Mouse (Mus musculus): ENCODE results near the gene Tmem140. TPM values are rescaled to one million over a fixed set of nuclear protein-coding genes. Genes with fewer than 3 reads are reported as not detected.

The Tmem140 gene
- total RNA-seq, 2 experiments from 2014 or later = 23.8 to 30.7 TPM

DNA sequence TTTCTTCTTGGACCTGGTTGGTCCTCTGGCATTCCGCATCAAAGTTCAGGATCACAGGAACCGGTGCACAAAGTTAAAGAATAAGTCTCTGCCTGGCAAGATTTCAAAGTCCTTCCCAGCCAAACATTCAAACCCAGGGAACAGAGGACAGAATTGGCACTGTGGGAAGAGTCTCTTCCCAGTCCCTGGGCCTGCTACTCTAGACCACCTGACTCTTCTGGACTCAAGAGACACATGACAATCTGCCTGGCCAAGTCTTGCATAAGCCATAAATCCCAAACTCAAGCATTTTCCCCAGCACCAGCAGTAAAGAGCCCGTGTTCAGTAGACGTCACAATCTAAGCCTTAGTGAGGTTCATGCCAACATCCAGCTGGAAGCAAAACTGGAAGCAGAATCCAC, 43.7 kb downstream of the Tmem140 start:
- peak in 1 of 2 experiments; percentile 16 for DNase-seq
- intact Hi-C loops (cut with DNase I) = no loop called here

DNA sequence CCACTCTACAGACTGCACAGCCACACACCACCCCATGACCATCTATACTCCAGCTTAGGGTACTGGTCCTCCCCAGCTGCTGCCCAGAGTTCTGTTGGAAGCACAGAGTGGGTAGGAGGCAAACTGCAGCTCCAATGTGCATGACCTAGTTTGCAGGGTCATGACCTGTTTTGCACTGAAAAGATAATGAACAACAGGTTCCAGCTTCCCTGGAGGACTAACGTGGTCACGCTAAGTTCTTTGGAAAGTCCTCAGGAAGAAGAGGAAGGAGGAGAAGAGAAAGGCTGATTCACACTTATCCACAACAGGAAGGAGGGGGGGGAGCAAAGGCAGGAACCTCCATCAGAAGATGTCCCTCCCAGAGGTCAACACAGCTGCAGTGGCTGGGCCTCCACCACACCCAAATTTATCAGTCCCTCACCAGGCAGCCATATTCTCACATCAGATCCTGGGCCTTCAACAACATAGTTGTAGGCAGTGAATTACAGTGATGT, 44.2 kb downstream of the Tmem140 start:
- peak in 1 of 2 experiments; percentile 46 for DNase-seq
- intact Hi-C loops (cut with DNase I) = no loop called here

DNA sequence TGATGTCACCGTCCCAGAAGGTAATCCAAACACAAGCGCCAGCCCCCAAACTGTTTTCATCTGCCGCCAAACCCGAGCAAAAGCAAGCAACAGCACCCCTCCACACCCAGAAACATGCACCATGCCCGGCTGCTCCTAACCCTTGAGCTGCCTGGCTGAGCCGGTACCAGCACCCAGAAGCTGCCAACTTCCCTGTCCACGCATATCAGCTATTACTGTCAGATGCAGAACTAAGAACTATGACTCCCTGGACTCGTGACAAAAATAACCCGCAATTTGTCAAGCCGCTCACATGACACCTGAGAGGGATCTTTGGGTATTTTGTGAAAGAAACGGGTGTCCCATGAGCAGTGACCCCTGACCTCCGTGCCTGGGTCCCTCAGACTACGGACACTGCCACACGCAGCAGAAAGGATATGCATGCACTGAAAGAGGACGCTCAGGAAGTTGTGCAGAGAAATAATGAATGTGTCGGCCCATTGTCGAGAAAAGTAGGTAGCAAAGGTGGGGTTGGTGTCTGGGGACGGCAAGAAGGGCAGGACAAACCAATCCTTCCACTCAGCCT, 44.8 kb downstream of the Tmem140 start:
- DNase-seq = no peak
- intact Hi-C loops (cut with DNase I) = no loop called here

DNA sequence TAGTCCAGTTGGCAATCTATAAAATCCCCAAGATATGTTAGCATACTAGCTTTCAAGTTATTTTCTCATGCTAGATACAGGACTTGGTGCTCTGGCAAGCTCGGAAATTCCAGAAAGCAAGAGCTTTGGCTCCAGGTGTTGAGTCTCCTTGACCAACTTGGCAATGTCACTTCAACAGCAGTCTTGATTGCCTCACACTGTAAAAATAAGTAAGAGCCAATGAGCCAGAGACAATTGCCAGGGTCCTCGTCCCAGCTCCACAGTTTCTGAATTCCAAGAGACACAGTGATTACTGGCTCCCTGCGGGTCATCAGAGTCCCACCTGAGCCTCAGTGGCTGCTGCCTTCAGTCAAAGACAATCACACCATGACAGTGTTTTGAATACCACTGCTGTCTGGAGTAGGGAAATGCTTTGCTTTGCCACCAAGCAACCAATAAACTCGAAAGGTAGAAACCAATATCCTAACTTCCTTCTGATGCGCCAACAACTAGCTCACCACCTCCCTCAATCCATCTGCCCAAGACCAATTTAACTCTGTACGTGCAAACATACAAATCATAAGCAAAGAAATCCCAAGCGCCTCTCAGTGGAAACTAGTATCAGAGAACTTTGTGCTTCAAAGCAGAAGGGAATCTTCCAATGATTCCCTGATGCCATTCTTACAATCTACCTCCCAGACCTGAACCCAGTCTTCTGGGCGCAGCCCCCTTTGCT, 46.8 kb downstream of the Tmem140 start:
- intact Hi-C loops (cut with DNase I) = no loop called here
- no peak for DNase-seq

DNA sequence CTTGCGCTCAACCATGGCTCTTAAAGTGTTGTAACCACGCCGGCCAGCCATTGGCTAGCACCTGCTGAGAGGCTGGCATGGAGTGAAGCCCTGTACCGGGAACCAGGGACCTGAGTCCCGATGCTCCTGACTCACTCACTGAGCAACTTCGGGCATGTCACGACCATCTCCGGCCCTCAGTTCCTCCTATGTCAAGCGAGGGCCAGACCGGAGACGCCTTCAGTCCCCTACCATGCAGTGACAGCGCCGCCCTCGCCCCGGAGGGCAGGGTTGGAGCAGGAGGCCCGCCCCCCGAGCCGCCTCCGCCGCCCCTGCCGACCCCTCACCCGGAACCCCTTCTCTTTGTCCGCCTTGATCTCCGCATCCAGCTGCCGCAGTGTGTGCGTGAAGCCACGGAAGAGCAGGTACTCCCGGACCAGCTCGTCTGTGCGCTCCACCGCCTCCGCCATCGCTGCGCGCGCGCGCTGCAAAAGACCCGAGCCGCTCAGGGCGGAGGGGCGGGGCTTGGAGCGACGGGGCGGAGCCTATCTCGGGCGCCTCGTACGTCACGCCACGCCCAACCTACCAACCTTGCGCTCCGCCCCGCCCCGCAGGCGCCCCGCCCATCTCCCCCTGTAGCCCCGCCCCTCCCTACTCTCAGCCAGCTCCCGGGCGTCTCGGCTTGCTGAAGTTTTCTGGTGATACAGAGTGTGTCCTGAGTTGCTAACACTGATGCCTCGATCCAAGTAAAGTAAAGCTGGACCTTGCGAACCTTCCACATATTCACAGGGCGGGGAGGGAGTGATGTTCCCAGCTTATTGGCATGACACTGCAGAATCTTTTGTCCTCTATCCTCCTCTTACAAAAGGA, 47.6 kb downstream of the Tmem140 start, which contains the start of gene Wdr91:
Gene Wdr91, minus strand, starts transcription at position 506 of the 849 bp plus-strand sequence.
- DNase-seq = peak; percentile 92 to 94
- intact Hi-C loops (cut with DNase I) = no loop called here

DNA sequence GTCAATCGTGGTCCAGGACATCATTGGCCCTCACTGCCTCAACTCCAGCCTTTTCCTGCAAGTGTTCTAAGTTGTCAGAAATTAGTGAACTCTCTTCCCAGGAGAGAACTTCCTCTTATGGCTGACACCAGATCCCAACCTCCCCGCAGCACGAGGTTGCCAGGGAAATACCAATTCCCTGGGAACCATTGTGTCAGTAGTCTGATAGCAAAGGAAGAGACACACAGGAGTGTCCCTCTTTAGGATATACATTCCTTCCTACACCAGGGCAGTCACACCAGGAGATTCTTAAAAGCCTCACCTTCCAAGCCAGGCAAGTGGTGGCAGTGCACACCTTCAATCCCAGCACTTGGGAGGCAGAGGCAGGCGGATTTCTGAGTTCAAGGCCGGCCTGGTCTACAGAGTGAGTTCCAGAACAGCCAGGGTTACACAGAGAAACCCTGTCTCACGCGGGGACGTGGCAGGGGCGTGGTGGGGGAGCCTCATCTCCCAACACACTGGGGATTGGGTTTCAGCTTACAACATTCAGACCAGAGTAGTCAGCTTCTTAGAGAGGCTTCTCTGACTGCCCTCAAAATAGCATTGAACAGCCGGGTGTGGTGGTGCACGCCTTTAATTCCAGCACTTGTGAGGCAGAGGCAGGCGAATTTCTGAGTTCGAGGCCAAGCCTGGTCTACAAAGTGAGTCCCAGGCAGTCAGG, 50.5 kb downstream of the Tmem140 start:
- DNase-seq = no peak
- intact Hi-C loops (cut with DNase I) = no loop called here

DNA sequence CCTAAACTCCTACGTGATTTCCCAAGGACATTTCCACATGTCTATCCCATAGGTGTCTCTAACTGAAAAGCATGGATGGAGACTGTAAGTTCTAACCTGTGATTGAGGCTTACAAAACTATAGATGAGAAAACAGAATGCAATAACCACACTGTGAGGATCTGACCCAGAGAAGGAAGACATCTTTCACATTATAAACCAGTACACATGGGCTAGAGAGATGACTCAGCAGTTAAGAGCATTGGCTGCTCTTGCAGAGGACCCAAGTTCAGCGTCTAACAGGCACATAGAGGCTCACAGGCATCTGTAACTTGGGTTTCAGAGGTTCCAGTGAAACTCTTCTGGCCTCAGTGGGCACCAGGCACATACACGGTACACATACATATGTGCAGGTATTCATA, 51.5 kb downstream of the Tmem140 start:
- intact Hi-C loops (cut with DNase I) = no loop called here
- DNase-seq = no peak

DNA sequence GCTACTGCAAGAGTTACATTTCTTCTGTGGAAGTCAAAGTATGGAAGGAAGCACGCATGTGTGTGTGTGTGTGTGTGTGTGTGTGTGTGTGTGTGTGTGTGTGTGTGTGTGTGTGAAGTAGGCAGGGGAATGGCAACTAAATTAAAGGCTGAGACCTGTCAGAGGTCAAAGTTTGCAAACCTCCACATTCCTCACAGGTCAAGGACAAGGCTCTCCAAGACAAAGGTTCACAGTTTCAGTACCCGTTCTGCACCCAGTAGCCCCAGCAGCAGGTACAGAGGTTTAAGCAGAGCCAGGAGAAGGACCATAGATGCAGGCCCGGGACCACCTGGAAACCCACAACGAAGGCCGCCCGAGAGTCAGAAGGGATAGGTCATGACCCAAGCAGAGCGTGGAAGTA, 56.2 kb downstream of the Tmem140 start:
- DNase-seq = no peak
- intact Hi-C loops (cut with DNase I) = no loop called here

DNA sequence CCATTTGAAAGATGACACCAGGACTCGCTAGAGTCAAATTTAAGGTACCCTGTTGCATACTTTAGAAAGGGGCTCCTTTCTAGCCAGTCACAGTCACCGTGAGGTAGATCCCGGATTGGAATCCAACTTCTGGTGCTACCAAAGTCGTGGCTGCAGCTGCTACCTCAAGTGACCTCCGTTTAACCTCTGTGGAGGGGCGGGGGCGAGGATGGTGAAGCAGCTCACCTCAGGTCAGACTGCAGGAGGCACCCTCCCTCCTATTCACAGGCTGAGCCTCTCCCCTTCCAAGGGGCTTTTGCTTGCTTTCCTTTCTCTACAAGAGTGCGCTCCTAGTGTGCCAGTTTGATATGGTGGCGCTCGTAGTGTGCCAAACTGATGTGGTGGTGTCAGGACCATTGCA, 57.0 kb downstream of the Tmem140 start, which contains the start of gene Stra8:
Gene Stra8, plus strand, starts transcription at position 208 of the 400 bp plus-strand sequence.
- intact Hi-C loops (cut with DNase I) = loop anchor here (5.0 to 10.0 kb wide), 2 partner anchors 38 to 415 kb away; no protein-coding TSS in a partner anchor
- no peak for DNase-seq

DNA sequence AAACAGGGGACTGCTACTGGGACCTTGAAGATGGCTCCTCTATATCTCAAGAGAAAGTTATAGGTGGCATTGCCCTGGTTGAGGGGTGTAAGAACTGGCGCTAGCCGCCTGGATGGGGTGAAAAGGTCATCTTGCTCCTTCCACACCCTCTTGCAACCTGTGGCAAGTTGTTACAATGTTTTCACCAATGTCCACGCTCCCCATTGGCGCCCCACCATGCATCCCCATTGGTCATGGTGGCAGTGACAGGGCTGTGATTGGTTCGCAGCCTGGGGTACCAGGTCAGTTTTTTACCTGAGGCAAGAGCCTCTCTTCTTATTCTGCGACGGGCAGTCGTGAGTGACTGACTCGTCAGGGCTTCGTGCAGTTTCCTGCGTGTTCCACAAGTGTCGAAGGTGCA, 57.7 kb downstream of the Tmem140 start:
- intact Hi-C loops (cut with DNase I) = loop anchor here (5.0 to 10.0 kb wide), 2 partner anchors 38 to 416 kb away; no protein-coding TSS in a partner anchor
- DNase-seq = no peak

DNA sequence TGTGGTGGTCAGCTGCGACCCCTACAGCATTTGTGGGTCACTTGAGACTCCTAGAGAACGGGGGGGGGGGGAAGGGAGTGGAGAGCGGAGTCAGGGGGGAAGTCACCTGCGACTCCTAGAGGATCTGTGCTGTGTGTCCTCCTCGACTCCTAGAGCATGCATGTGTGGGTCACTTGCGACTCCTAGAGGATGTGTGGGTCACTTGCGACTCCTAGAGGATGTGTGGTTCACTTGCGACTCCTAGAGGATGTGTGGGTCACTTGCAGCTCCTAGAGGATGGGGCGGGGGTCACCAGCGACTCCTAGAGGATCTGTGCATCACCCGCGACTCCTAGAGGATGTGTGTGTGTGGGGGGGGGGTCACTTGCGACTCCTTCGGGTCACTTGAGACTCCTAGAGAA, 59.0 kb downstream of the Tmem140 start:
- peak in 1 of 2 experiments; percentile 15 for DNase-seq
- intact Hi-C loops (cut with DNase I) = loop anchor here (5.0 to 10.0 kb wide), 2 partner anchors 40 to 417 kb away; no protein-coding TSS in a partner anchor

Other genes with a start within 250 kb of the Tmem140 start
- gene Agbl3, start 82.7 kb upstream of the Tmem140 start, total RNA-seq (2021) = 1 to 10 TPM; 1.0 to 1.8 TPM
- 1 to 10 TPM; 3.3 to 3.6 TPM for gene Cyren, start 14.9 kb downstream of the Tmem140 start, total RNA-seq (2021)
- 1 to 10 TPM; 4.4 to 5.1 TPM for gene Wdr91, start 47.7 kb downstream of the Tmem140 start, total RNA-seq (2021)
- not detected for gene Stra8, start 57.0 kb downstream of the Tmem140 start, total RNA-seq (2021)
- not detected for gene Slc23a4, start 125.3 kb downstream of the Tmem140 start, total RNA-seq (2021)

Data from gastrocnemius, postnatal 36 days (tissue).